Mouse (Mus musculus) E14TG2a.4 (cell line): ENCODE measurements around the gene Hrasls5.

Experiments used
- H3K27me3 ChIP-seq: 2 replicates; pipeline ENCODE4 v1.6.1; 2014; ENCODE audit warnings: low read length, control low read depth; ENCODE audit not compliant: insufficient read depth
- H3K36me3 ChIP-seq: 2 replicates; pipeline ENCODE4 v1.6.1; 2014; ENCODE audit warnings: low read length, control low read depth; ENCODE audit not compliant: insufficient read depth
- H3K4me1 ChIP-seq: replicated peaks from 2 replicates; pipeline ENCODE4 v1.6.1; 2014; ENCODE audit warnings: low read depth, low read length, control low read depth
- H3K4me3 ChIP-seq: replicated peaks from 2 replicates; pipeline ENCODE4 v1.5.1; 2014; ENCODE audit warnings: mild to moderate bottlenecking, low read length
- H3K9me3 ChIP-seq: 2 replicates; pipeline ENCODE4 v1.6.1; 2014; ENCODE audit warnings: low read length, control low read depth
- CTCF ChIP-seq: conservative IDR thresholded peaks from 2 replicates; pipeline ENCODE4 v1.5.1; 2014; ENCODE audit warnings: low read length
- NANOG ChIP-seq: IDR thresholded peaks from 2 replicates; pipeline ENCODE4 v1.6.1; 2014; ENCODE audit warnings: borderline replicate concordance, low read length, mixed read lengths
- POU5F1 ChIP-seq: IDR thresholded peaks from 2 replicates; pipeline ENCODE4 v1.6.1; 2014; ENCODE audit warnings: low read length, borderline replicate concordance

The Hrasls5 gene

DNA sequence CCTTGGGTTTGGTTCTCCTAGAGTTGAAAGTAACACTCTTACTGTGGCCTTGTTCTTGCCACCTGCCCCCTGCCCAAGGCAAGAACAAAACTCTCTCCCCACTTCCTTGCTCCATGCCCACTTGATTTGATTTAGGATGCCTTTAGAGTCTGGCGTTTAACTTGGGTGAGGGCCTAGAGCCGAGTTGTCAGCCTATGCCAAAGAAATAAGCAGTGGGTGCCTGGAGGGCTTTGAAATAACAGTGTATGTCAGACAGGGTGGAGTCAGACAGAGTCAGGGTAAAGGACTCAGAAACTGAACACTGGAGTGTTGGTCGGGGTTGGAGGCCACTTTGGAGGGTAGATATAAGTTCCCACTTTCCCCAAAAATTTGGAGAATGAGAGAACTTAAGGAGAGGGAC, 4.7 kb downstream of the Hrasls5 start:
- TF ChIP-seq NANOG, result no peak
- no peak for TF ChIP-seq POU5F1
- no peak for TF ChIP-seq CTCF
- Histone ChIP-seq H3K9me3 (no peaks in the 10 kb centered on the region), H3K36me3 (no peaks in the 10 kb centered on the region), H3K4me3 (no peak overlapping the region), H3K27me3 (peaks cover 28% of the 10 kb centered on the region), H3K4me1 (peaks cover 16% of the 10 kb centered on the region)

DNA sequence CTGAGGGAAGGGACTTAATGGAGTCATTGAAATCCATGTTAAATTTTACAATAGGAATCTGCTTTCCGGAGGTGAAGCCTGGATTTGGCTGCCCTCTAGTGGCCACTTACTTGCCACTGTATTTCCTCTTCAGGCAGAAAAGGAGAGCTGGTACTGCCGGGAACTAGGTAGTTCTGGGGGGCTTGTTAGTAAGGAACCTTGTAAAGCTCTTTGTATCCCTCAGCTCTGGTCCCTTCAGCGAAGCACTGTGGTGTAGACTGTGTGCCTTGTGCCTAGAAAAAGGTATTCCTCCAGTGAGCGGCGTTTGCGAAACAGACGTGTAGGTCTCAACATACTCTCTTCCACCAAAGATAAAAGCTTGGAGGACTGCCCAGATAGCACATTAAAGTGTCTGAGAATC, 5.4 kb downstream of the Hrasls5 start:
- H3K9me3 ChIP-seq, result no peaks in the 10 kb centered on the region
- TF ChIP-seq NANOG (no peak), CTCF (peak; percentile 79), POU5F1 (no peak)
- peaks cover 22% of the 10 kb centered on the region for H3K27me3 ChIP-seq
- peaks cover 12% of the 10 kb centered on the region for H3K4me1 ChIP-seq
- H3K4me3 ChIP-seq, result no peak overlapping the region
- no peaks in the 10 kb centered on the region for H3K36me3 ChIP-seq

DNA sequence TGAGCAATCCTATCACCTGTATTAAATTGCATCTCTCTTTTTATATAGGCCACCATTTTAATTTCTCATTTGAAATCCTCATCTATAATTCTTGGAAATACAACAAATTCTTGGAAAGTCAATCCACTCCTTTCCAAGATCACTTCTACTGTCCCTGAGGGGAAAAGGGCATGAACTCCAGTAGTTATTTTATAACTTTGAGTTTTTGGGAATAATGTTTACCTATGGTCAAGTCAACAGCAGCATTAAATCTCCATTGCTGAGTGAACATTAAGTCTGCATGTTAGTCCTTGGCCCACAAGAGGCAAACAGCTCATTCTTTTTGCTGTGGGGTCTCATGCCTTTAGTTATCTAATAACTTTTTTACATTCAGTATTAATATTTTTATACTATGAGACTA, 20.7 kb downstream of the Hrasls5 start:
- no peaks in the 10 kb centered on the region for H3K9me3 ChIP-seq
- H3K4me1 ChIP-seq, result no peaks in the 10 kb centered on the region
- TF ChIP-seq CTCF (no peak), POU5F1 (no peak), NANOG (no peak)
- no peaks in the 10 kb centered on the region for H3K36me3 ChIP-seq
- no peak overlapping the region for H3K4me3 ChIP-seq
- no peaks in the 10 kb centered on the region for H3K27me3 ChIP-seq

DNA sequence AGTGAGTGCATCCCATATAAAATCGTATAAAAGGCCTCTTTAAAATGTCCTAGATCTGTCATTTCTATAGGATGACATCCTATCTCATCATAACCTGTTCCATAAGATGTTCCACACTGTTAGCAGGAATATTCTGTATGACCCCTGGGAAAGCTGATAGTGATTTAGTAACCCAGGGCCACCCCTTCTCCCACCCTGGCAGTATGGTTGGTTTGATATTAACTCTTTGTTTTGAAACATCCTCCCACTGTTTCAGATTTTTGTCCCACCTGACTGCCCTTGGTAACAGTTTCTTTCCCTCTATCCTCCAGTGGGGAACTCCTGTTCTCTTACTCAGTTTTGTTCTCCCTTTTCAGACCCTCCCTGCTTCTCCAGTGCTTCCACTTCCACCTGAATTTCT, 21.4 kb downstream of the Hrasls5 start:
- Histone ChIP-seq H3K4me1 (no peaks in the 10 kb centered on the region), H3K27me3 (no peaks in the 10 kb centered on the region), H3K4me3 (no peak overlapping the region), H3K36me3 (no peaks in the 10 kb centered on the region), H3K9me3 (no peaks in the 10 kb centered on the region)
- TF ChIP-seq NANOG (no peak), POU5F1 (no peak), CTCF (no peak)

DNA sequence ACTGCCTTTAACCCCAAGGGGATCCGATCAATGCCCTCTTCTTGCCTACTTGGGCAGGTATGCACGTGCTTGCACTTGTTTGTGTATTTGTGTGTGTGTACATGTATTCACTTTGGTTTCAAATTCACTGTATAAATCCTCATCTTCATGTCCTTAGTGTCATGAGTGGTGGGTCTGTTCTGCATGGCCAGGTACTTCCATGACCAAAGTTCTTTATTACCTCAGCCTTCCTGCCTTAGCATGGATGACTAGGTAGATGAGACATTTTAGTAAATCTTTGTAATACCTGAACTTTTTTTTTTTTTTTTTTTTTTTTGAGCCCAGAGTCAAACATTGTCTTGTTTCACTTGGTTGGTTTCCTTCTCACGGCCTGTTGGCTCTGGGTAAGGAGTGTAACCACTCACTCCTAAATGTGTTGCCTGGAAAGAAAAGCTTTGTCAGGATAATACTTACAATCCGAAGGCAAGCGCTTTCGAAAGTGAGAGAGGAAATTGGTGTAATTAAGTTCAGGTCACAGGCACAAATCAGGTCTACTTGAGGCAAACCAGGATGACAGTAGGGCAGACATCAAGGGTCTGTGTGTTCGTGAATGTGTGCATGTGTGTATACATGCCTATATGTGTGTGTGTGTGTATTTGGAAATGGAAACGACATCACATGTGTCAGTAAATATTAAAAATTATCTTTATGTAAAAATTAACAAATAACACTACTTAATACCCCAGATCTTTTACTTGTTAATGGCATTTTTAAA, 36.7 kb downstream of the Hrasls5 start:
- TF ChIP-seq CTCF (no peak), POU5F1 (no peak), NANOG (no peak)
- Histone ChIP-seq H3K9me3 (no peaks in the 10 kb centered on the region), H3K36me3 (no peaks in the 10 kb centered on the region), H3K27me3 (no peaks in the 10 kb centered on the region), H3K4me1 (no peaks in the 10 kb centered on the region), H3K4me3 (no peak overlapping the region)

DNA sequence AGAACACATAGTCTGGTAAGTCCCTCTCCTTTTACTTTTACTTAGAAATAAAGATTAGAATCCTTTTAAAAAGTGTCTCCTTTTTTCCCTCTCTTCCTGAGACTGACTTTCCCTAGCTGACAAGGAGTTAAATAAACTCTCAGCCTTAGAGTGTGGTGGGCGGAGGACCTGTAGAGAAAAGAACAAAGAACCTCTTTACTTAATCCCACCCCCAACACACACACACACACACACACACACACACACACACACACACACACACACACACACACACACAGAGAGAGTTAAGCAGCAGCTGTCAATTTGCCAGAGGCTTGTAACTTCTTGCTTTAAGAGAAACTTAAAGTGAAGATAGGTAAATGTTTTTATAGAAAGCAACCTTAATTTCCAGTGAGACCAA, 59.7 kb downstream of the Hrasls5 start:
- peaks cover 8% of the 10 kb centered on the region for H3K9me3 ChIP-seq
- no peaks in the 10 kb centered on the region for H3K4me1 ChIP-seq
- H3K4me3 ChIP-seq, result no peak overlapping the region
- TF ChIP-seq CTCF (no peak), NANOG (no peak), POU5F1 (no peak)
- no peaks in the 10 kb centered on the region for H3K36me3 ChIP-seq
- no peaks in the 10 kb centered on the region for H3K27me3 ChIP-seq

DNA sequence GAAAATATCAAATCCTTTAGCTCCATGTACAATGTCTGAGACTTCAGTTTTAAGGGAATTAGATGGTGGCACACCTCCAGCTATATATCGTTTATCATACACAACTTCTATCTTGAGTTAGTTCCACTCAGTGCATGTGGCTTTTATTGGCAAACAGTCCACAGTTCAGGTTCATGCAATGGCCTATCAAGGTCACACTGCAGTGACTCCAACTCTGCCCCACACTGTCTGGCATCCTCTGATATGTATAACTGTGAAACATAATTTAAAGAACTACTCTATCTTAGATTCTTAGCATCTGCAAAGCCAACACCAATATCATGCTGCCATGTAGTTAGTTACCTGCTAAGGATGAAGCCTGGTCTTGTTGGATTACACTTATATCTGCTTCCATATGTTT, 75.6 kb downstream of the Hrasls5 start:
- TF ChIP-seq NANOG (no peak), POU5F1 (no peak), CTCF (no peak)
- H3K4me3 ChIP-seq, result no peak overlapping the region
- no peaks in the 10 kb centered on the region for H3K4me1 ChIP-seq
- H3K9me3 ChIP-seq, result no peaks in the 10 kb centered on the region
- H3K27me3 ChIP-seq, result no peaks in the 10 kb centered on the region
- no peaks in the 10 kb centered on the region for H3K36me3 ChIP-seq
